Mouse (Mus musculus) Patski (cell line): ENCODE measurements around the gene Ush2a. TPM values are rescaled to one million over a fixed set of nuclear protein-coding genes. Genes with fewer than 3 reads are reported as not detected.

Experiments used
- ATAC-seq: fragments of 100-300 bp; one replicate; pipeline ENCODE4 v1.8.0; 2021
- CTCF ChIA-PET: fragments of 350-600 bp; sonication (Branson Sonifier 250); formaldehyde crosslinking; loops from one replicate; lab custom pipeline; 2022; ENCODE audit warnings: inconsistent platforms; lab: Charles Lee
- POLR2A ChIA-PET: fragments of 350-600 bp; sonication (Branson Sonifier 250); formaldehyde crosslinking; loops from one replicate; lab custom pipeline; 2022; ENCODE audit warnings: antibody characterized with exemption, inconsistent platforms; lab: Charles Lee
- DNase-seq: peaks from one replicate; pipeline ENCODE4 v3.0.0-alpha.2; 2011; ENCODE audit warnings: low read depth, low spot score
- H3K27me3 ChIP-seq: fragments of 371-371 bp; one replicate; pipeline ENCODE4 v1.5.1; 2021
- CTCF ChIP-seq: fragments of 100-300 bp; IDR thresholded peaks from one replicate; pipeline ENCODE4 v1.5.1; 2021
- in situ Hi-C: fragments of 300-500 bp; cut with MboI; formaldehyde crosslinking; loops from 3 replicates; pipeline ENCODE4 v1.11.1; 2018; ENCODE audit warnings: low pct_unique_long_range_greater_than_20kb, mixed read lengths
- polyA plus RNA-seq: library from polyadenylated mRNA; unstranded; gene quantifications from one replicate; pipeline ENCODE4 v1.2.3, GENCODE M21; 2021

Gene Ush2a
- not detected for polyA plus RNA-seq

- no peak for TF ChIP-seq CTCF
- CTCF ChIA-PET = no interaction called here
- in situ Hi-C loops = no loop called here
- peaks cover 29% of the 10 kb centered on the region for H3K27me3 ChIP-seq
- no peak for ATAC-seq
- POLR2A ChIA-PET = no interaction called here
- DNase-seq = no peak
Observed at GRCm38 (mm10) chr1:188261903-188262682, at the start of gene Ush2a. Gene Ush2a (plus strand): TSS chr1:188262023.

DNA sequence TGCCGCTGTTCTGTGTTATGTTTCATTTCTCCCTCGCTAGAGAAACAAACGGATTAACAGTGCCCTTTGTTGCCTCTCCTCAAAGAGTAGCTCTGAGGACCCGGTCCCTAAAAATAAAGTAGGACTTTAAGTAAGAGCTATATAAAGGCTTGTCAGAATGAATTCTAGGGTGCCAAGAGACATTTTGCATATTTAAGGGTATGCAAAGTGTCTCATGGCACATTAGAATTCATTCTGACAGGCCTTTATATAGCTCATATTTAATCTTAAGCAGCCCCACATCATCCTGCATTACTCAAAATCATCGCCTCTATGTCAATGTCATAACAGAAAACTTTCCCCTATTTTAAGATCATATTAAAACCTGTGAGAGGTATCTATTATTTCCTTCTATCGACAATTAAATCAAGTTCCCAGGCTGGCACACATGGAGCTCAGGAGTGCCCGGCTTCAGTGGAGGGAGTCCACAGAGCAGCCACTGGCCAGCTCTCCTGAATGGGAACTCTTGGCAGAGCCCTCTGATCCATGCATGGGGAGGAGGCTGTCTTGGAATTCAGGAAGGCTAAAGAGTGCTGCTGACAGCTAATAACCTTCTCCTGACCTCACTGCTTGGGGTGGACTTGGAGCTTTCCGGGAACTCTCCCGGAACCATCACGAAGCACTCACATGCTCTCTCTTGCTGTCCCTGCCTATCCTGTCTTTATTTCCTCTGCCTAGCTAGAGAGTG is 46.8 kb upstream of the Ush2a start:
- ATAC-seq = no peak
- in situ Hi-C loops = no loop called here

GRCm38 (mm10) chr1:188221226-188221792 is 40.5 kb upstream of the Ush2a start:
- TF ChIP-seq CTCF = no peak
- POLR2A ChIA-PET = interaction anchor here (0.6 kb wide), 1 partner anchor 223 kb away, joined by 3 read pairs; no protein-coding TSS in a partner anchor
- DNase-seq = no peak
- CTCF ChIA-PET = no interaction called here
- ATAC-seq = no peak
- H3K27me3 ChIP-seq = peaks cover 7% of the 10 kb centered on the region
- in situ Hi-C loops = no loop called here

More for the DNA sequence above, 46.8 kb upstream of the Ush2a start:
- H3K27me3 ChIP-seq = peaks cover 7% of the 10 kb centered on the region
- ChIA-PET POLR2A (no interaction called here), CTCF (interaction anchor here (0.8 to 1.4 kb wide), 2 partner anchors 12 to 19 kb away, joined by 3 read pairs; no protein-coding TSS in a partner anchor)
- TF ChIP-seq CTCF = no peak
- DNase-seq = no peak

GRCm38 (mm10) chr1:188233036-188233724 is 28.6 kb upstream of the Ush2a start:
- TF ChIP-seq CTCF = no peak
- DNase-seq (no peak), ATAC-seq (no peak)
- ChIA-PET POLR2A (interaction anchor here (0.6 kb wide), 1 partner anchor 646 kb away, joined by 3 read pairs; no protein-coding TSS in a partner anchor), CTCF (interaction anchor here (0.7 to 1.6 kb wide), 2 partner anchors 9 to 22 kb away, joined by 3 to 4 read pairs; no protein-coding TSS in a partner anchor)
- H3K27me3 ChIP-seq = peaks cover 21% of the 10 kb centered on the region
- in situ Hi-C loops = no loop called here

GRCm38 (mm10) chr1:188238636-188239035 is 23.2 kb upstream of the Ush2a start:
- CTCF ChIA-PET = no interaction called here
- no peak for DNase-seq
- POLR2A ChIA-PET = no interaction called here
- in situ Hi-C loops = no loop called here
- ATAC-seq = no peak
- no peak for TF ChIP-seq CTCF
- peaks cover 32% of the 10 kb centered on the region for H3K27me3 ChIP-seq

- ChIA-PET CTCF (interaction anchor here (1.7 kb wide), 1 partner anchor 9 kb away, joined by 4 read pairs; no protein-coding TSS in a partner anchor), POLR2A (no interaction called here)
- H3K27me3 ChIP-seq = peaks cover 15% of the 10 kb centered on the region
- ATAC-seq = no peak
- no peak for TF ChIP-seq CTCF
- in situ Hi-C loops = no loop called here
- no peak for DNase-seq
Observed at GRCm38 (mm10) chr1:188241766-188242165, 20.1 kb upstream of the Ush2a start.

- no peak for TF ChIP-seq CTCF
- ChIA-PET POLR2A (interaction anchor here (0.5 kb wide), 1 partner anchor 1004 kb away, joined by 3 read pairs; no protein-coding TSS in a partner anchor), CTCF (no interaction called here)
- peaks cover 11% of the 10 kb centered on the region for H3K27me3 ChIP-seq
- no peak for DNase-seq
- in situ Hi-C loops = no loop called here
- ATAC-seq = no peak
Observed at GRCm38 (mm10) chr1:188257500-188257899, 4.3 kb upstream of the Ush2a start.

- POLR2A ChIA-PET = no interaction called here
- ATAC-seq (no peak), DNase-seq (no peak)
- CTCF ChIA-PET = no interaction called here
- in situ Hi-C loops = no loop called here
- no peak for TF ChIP-seq CTCF
- H3K27me3 ChIP-seq = peaks cover 20% of the 10 kb centered on the region
Observed at GRCm38 (mm10) chr1:188260259-188261107, 1.3 kb upstream of the Ush2a start.

DNA sequence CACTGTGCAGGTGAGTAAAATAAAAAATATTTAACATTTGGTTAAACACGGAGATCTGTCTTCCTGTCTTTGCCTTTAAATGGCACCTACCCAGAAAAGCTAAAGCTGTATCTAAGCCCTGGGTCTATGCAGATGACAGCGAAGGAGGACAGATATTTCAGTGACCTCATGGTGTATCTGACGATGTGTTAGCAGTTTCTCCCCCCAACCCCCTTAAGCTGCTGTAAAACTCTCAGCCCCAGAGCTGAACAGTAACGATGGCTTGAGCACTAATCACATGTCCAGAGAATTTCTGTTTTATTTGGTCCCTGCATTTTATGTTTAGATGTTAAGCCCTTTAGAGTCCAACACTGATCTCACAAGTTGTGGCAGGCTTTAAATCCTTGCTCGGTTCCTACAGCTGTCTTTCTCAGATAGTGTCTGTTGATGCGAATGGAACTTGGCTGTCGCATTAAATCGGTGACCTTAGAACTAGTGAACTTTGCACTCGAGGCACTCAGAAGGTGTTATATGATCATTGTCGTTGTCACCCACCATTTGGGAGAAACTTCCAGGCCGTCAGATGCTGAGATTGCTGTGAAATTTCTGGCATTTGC is 5.4 kb downstream of the Ush2a start:
- no peak for TF ChIP-seq CTCF
- in situ Hi-C loops = no loop called here
- POLR2A ChIA-PET = no interaction called here
- ATAC-seq (no peak), DNase-seq (no peak)
- CTCF ChIA-PET = no interaction called here
- H3K27me3 ChIP-seq = peaks cover 18% of the 10 kb centered on the region
